Comparison of ENCODE assay signal across 21 mouse cellular contexts in the genomic region with DNA sequence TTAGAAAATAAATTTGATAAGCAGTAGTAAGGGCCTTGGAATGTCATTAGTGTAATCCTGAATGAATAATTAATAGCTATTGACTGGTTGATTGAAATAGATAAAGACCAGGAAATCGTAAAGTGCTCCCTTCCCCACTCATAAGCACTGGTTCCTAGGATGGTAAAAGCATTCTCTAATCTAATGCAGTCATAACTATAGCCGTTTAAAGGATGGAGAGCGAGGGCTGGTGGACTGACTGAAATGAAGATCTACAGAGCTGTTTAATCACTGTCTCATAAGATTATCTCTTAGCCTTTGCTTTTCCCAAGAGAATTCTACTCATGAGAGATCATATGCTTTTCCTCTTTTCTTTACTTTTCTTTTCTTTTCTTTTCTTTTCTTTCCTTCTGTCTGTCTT. TPM values are rescaled to one million over a fixed set of nuclear protein-coding genes. Genes with fewer than 3 reads are reported as not detected.
A peak's percentile ranks its signal among the peaks of the same experiment; 100 is the strongest.
DNase-seq lines count a peak whose midpoint lies in the region.
"Had no signal": no experiment of that assay in that cellular context is flagged by ENCODE, and none has a peak within 500 bp of the region (broad histone marks: within the 10 kb centered on the region; RNA-seq: fewer than 3 reads in every experiment).

No protein-coding gene starts in this region.

- DNase-seq in heart, adult 11 months, result peak; percentile 77
- no peak for DNase-seq in heart, adult 8-10 months (ENCODE audit: low spot score)
- peak; percentile 13 for DNase-seq in retina, embryonic 14.5 days (ENCODE audit: low spot score)
- DNase-seq in retina, postnatal 1 day, result no peak
- no peak for DNase-seq in thymus, postnatal 4 days
- DNase-seq: adrenal gland, adult 2 months; adrenal gland, postnatal 10 days; adrenal gland, postnatal 25 days; B cell, adult 2 months; cerebellum, adult 11-12 months; cerebellum, adult 2 months; cerebellum, adult 9-10 months; cerebellum, postnatal 10 days; cerebellum, postnatal 25 days had no signal

- no peaks in the 10 kb centered on the region for H3K79me2 ChIP-seq in macrophage (ENCODE audit: inconsistent target)

- peak overlapping the region; percentile 61 for H3K27ac ChIP-seq in macrophage
- H3K27ac ChIP-seq: embryonic facial prominence, embryonic 10.5 days; embryonic facial prominence, embryonic 12.5 days; forebrain, embryonic 10.5 days; forebrain, embryonic 12.5 days had no signal

- no peaks in the 10 kb centered on the region for H3K36me3 ChIP-seq in macrophage (ENCODE audit: inconsistent target)
- H3K36me3 ChIP-seq: embryonic facial prominence, embryonic 10.5 days; embryonic facial prominence, embryonic 12.5 days; forebrain, embryonic 10.5 days; forebrain, embryonic 12.5 days; G1E had no signal

- WGBS in macrophage (ENCODE audit: missing documents), result 76% methylated on average over 3 of the region's 3 CpGs

- H3K4me3 ChIP-seq in macrophage (ENCODE audit: inconsistent target), result no peak overlapping the region
- H3K4me3 ChIP-seq: embryonic facial prominence, embryonic 10.5 days; embryonic facial prominence, embryonic 12.5 days; erythroblast, embryonic 14.5 days; forebrain, embryonic 10.5 days; forebrain, embryonic 12.5 days had no signal

RNA-seq across cellular contexts. Expression of a gene that starts 39.7 kb away (rescaled TPM):
- total RNA-seq in heart, adult 8-10 months (2022), result 1 to 10 TPM; 1.1 to 2.7 (median 1.3) TPM
- total RNA-seq in macrophage (2018; cell fraction: chromatin; rRNA removed), result 1,000 to 10,000 TPM in 4 of 26 experiments, 100 to 1,000 TPM in 22; 348 to 1,363 (median 744) TPM
- 100 to 1,000 TPM in 17 of 26 experiments, 10 to 100 TPM in 9; 59.1 to 178 (median 108) TPM for total RNA-seq in macrophage (2018; cell fraction: cytosol; rRNA removed)
- total RNA-seq in macrophage (2018; cell fraction: nucleus; rRNA removed), result 100 to 1,000 TPM; 212 to 623 (median 449) TPM
- 37.5 to 78.1 TPM (median 68.0 TPM) in 3 replicates for polyA plus RNA-seq in macrophage (2018)

Comparison
In these comparisons a context has a peak if more than half of its experiments do, and no peak if none do; other contexts are left out.
1. DNase-seq: peak in heart, adult 11 months (single experiment) and retina, embryonic 14.5 days (single experiment); none in heart, adult 8-10 months (single experiment), retina, postnatal 1 day (single experiment) and thymus, postnatal 4 days (single experiment).